Mouse (Mus musculus): ENCODE results near the gene Acly. TPM values are rescaled to one million over a fixed set of nuclear protein-coding genes. Genes with fewer than 3 reads are reported as not detected.
A peak's percentile ranks its signal among the peaks of the same experiment; 100 is the strongest.

Acly gene
- polyA plus RNA-seq, 3 experiments from 2014 or later: 72.3 to 78.0 (median 76.2) TPM

- ATAC-seq: peak; percentile 91
These were observed 86.9 kb downstream of the Acly start for GRCm38 (mm10) chr11:100440691-100441522.

GRCm38 (mm10) chr11:100437901-100438300 is 89.9 kb downstream of the Acly start:
- no peak for ATAC-seq

DNA sequence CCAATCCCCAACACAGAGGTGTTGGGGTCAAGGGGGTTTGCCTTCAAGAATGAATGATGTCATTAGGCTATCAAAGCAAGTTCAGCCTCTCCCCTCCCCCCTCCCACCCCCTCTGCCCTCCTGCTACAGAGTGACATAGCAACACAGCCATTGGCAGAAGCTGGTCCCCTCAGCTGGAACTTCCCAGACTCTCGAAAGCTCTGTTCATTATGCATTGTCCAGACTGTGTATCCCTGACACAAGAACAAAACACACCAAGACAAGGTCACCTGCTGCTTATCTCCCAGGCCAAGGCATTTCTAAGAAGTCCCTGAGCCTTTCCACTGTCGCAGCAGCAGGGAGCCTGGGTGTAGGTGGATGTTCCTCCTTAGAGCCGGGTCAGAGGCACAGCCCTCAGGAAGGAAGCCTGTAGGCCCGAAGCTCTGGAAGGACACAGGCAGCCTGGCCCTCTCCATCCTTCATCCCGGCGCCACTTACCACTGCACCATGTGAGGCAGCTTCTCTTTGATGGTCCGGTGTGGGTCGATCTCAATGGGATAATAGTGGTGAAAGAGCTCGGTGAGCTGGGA is 92.0 kb downstream of the Acly start:
- ATAC-seq: no peak

GRCm38 (mm10) chr11:100432002-100432401 is 95.8 kb downstream of the Acly start:
- no peak for ATAC-seq

DNA sequence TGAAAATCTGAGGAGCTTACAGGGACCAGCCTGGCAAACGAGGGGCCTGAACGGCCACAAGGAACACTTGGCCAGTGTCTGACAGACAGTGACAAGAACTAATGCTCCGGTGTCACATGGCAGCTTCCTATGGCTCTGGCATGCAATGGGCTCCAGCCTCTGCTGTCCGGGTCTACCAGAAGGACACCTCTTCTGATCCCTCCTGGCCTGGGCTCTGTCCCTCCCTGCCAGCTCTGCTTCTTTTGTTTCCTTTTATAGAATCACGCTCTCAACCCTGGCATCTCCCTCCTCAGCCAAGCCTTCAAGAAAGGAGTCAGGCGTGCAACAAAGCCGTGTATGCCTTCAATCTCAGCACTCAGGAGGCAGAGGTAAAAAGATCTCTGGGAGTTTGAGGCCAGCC is 97.7 kb downstream of the Acly start:
- no peak for ATAC-seq

GRCm38 (mm10) chr11:100428612-100429199 is 99.1 kb downstream of the Acly start:
- ATAC-seq: no peak

DNA sequence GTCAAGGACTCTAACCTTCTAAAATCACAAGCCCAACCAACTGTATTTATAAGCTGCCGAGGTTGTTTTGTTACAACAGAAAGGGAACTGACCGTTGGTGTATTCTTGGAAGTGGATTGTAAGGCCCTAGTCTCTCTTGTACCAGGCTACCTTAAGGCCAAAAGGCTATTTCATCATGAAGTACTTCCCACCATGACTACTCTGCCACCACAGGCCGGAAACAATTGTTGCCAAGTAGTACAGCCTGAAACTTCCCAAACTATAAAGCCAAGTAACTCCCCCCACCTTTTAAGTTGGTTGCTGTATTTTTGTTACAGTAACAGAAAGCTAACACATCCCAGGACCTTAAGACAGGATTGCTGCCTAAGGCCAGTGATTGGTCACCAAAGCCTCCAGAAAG is 101.0 kb downstream of the Acly start:
- ATAC-seq: no peak

Other genes with a start within 250 kb of the Acly start
- gene Eif1, start 208.1 kb downstream of the Acly start, polyA plus RNA-seq (2017; shearing (Covaris generic)): 1,000 to 10,000 TPM; 1,938 to 3,125 (median 2,500) TPM
- not detected for gene Gast, start 193.6 kb downstream of the Acly start, polyA plus RNA-seq (2017; shearing (Covaris generic))
- gene Hap1, start 171.9 kb downstream of the Acly start, polyA plus RNA-seq (2017; shearing (Covaris generic)): 1 to 10 TPM in 1 of 3 experiments, under 1 TPM in 2; 0.55 to 1.1 (median 0.70) TPM
- gene Jup, start 130.2 kb downstream of the Acly start, polyA plus RNA-seq (2017; shearing (Covaris generic)): 1 to 10 TPM in 1 of 3 experiments, under 1 TPM in 1, not detected in 1; 0.36 to 1.4 TPM
- gene P3h4, start 113.2 kb downstream of the Acly start, polyA plus RNA-seq (2017; shearing (Covaris generic)): under 1 TPM in 1 of 3 experiments, not detected in 2; 0.92 TPM
- gene Fkbp10, start 112.3 kb downstream of the Acly start, polyA plus RNA-seq (2017; shearing (Covaris generic)): 1 to 10 TPM in 1 of 3 experiments, not detected in 2; 2.9 TPM
- gene Nt5c3b, start 86.2 kb downstream of the Acly start, polyA plus RNA-seq (2017; shearing (Covaris generic)): 100 to 1,000 TPM; 124 to 134 (median 127) TPM
- under 1 TPM in 2 of 3 experiments, not detected in 1; 0.41 to 0.47 TPM for gene Klhl10, start 86.1 kb downstream of the Acly start, polyA plus RNA-seq (2017; shearing (Covaris generic))
- gene Klhl11, start 55.3 kb downstream of the Acly start, polyA plus RNA-seq (2017; shearing (Covaris generic)): 1 to 10 TPM; 2.2 to 2.4 (median 2.3) TPM
- gene Ttc25, start 17.6 kb upstream of the Acly start, polyA plus RNA-seq (2017; shearing (Covaris generic)): under 1 TPM in 2 of 3 experiments, not detected in 1; 0.15 to 0.21 TPM
- gene Cnp, start 46.9 kb upstream of the Acly start, polyA plus RNA-seq (2017; shearing (Covaris generic)): 100 to 1,000 TPM; 159 to 192 (median 165) TPM
- gene Nkiras2, start 91.2 kb upstream of the Acly start, polyA plus RNA-seq (2017; shearing (Covaris generic)): 10 to 100 TPM; 24.1 to 32.6 (median 27.2) TPM
- gene Dnajc7, start 92.2 kb upstream of the Acly start, polyA plus RNA-seq (2017; shearing (Covaris generic)): 100 to 1,000 TPM; 283 to 389 (median 360) TPM
- gene Zfp385c, start 164.5 kb upstream of the Acly start, polyA plus RNA-seq (2017; shearing (Covaris generic)): not detected
- 10 to 100 TPM; 27.4 to 48.6 (median 29.4) TPM for gene Dhx58, start 176.3 kb upstream of the Acly start, polyA plus RNA-seq (2017; shearing (Covaris generic))
- 10 to 100 TPM in 2 of 3 experiments, 1 to 10 TPM in 1; 7.0 to 12.4 (median 12.4) TPM for gene Kat2a, start 184.5 kb upstream of the Acly start, polyA plus RNA-seq (2017; shearing (Covaris generic))
- gene Hspb9, start 185.8 kb upstream of the Acly start, polyA plus RNA-seq (2017; shearing (Covaris generic)): 1 to 10 TPM in 1 of 3 experiments, not detected in 2; 1.1 TPM
- gene Rab5c, start 210.2 kb upstream of the Acly start, polyA plus RNA-seq (2017; shearing (Covaris generic)): 10 to 100 TPM; 24.7 to 54.7 (median 48.7) TPM
- gene Kcnh4, start 231.9 kb upstream of the Acly start, polyA plus RNA-seq (2017; shearing (Covaris generic)): under 1 TPM in 1 of 3 experiments, not detected in 2; 0.47 TPM
- gene Hcrt, start 234.9 kb upstream of the Acly start, polyA plus RNA-seq (2017; shearing (Covaris generic)): not detected
- 1 to 10 TPM; 1.7 to 2.6 (median 2.1) TPM for gene Ghdc, start 243.0 kb upstream of the Acly start, polyA plus RNA-seq (2017; shearing (Covaris generic))